Mouse (Mus musculus): ENCODE data around the gene Cyb561a3.
"Not testable (repeated sequence)": the region's sequence is repeated elsewhere in the genome, so short reads cannot be mapped to it uniquely, and the experiment has no call there.

Gene Cyb561a3

GRCm38 (mm10) chr19:10576690-10577561 is at the start of gene Cyb561a3, which contains the start of gene Tmem138:
Cyb561a3 (plus strand) TSS chr19:10577172.
Tmem138 (minus strand) TSS chr19:10577362.
- DNase-seq (ENCODE audit: low spot score) = peak; percentile 75

DNA sequence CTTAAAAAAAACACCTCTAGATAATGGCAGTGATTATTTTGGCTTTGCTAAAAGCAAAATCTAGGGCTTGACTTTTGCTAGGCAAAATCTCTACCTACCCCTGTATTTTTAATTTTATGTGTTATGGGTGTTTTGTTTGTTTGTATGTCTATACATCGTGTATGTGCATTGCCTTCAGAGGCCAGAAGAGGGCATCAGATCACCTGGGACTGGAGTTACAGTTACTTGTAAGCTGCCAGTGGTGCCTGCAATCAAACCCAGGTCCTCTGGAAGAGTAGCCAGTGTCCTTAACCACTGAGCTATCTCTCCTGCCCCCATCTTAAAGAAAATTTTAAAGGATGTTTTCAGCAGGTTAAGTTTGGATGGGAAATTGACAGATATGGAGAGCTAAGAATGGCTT is 46.9 kb upstream of the Cyb561a3 start:
- no peak for DNase-seq (ENCODE audit: low spot score)

- no peak for DNase-seq (ENCODE audit: low spot score)
Measured at GRCm38 (mm10) chr19:10539454-10539853, 37.5 kb upstream of the Cyb561a3 start.

- DNase-seq (ENCODE audit: low spot score) = peak; percentile 61
Measured at GRCm38 (mm10) chr19:10555624-10556510, 21.1 kb upstream of the Cyb561a3 start, which contains the start of gene Tmem216. Tmem216 (minus strand) TSS chr19:10556238.

- no peak for DNase-seq (ENCODE audit: low spot score)
Measured at GRCm38 (mm10) chr19:10557001-10557400, 20.0 kb upstream of the Cyb561a3 start.

DNA sequence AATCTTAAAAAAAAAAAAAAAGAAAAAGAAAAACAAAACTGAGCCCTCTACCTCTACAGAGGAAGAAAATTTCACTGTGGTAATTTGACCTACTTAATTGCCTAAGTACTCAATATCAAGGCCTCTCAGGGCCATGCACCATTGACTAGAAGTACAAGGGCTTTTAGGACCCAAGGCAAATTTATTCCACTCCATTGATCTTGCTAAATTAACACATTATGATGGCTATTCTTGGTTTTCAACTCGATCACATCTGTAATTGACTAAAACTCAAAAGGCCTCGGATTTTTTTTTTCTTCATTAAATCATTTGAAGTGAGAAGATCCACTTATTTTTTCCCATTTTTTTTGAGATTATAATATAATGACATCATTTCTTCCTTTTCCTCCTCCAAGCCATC is 19.5 kb upstream of the Cyb561a3 start:
- DNase-seq (ENCODE audit: low spot score) = no peak

DNA sequence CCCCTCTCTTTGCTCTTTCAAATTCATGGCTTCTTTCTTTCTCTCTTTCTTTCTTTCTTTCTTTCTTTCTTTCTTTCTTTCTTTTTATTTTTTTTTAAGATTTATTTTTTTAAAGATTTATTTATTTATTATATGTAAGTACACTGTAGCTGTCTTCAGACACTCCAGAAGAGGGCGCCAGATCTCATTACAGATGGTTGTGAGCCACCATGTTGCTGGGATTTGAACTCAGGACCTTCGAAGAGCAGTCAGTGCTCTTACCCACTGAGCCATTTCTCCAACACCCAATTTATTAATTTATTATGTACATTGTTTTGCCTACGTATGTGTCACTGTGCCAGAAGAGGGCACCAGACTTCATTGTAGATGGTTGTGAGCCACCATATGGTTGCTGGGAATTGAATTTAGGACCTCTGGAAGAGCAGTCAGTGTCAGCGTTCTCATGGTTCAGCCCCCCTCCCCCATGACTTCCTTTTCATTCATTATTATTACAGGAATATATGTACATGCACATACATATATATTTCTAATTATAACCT is 19.1 kb upstream of the Cyb561a3 start:
- DNase-seq (ENCODE audit: low spot score) = not testable (repeated sequence)

DNA sequence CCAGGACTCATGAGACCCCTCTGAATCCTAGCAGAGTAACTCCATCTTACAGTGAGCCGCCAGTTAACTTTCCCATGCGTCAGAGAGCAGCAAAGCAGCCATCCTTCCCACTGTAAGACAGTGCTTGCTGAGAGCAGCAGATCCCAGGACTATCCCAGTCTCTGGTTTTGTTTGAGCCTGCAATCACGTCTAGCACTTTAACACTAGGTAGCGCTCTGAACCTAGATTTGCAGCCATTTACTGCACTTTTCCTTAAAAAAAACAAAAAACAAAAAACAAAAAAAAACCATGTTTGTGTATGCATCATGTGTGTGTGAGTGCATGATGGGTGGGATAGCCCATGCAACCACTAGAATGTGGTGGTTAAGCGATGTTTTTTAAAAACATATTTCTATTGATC is 16.9 kb upstream of the Cyb561a3 start:
- no peak for DNase-seq (ENCODE audit: low spot score)

GRCm38 (mm10) chr19:10561558-10562314 is 15.2 kb upstream of the Cyb561a3 start:
- DNase-seq (ENCODE audit: low spot score) = no peak

DNA sequence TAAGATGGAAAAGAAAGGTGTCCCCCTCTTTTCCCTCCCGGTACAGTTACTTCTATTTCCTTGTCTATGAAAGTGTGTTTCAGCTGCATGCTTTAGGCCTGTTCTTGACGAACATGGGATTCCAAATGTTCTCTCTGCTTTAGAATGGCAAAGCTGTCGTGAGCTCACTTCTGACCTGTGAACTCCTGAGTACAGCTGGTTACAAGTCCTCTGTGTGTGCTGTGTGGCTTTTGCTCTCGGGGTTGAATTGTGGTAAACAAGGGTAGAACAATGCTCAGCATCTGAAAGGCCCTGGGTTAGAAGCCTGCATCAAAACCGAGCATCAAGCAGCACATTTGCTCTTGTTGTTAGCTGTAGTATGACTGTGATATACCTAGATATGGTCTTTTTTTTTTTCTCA is 14.6 kb upstream of the Cyb561a3 start:
- no peak for DNase-seq (ENCODE audit: low spot score)

- DNase-seq (ENCODE audit: low spot score) = no peak
Measured at GRCm38 (mm10) chr19:10564278-10564677, 12.7 kb upstream of the Cyb561a3 start.

- DNase-seq (ENCODE audit: low spot score) = no peak
Measured at GRCm38 (mm10) chr19:10565217-10565616, 11.8 kb upstream of the Cyb561a3 start.

GRCm38 (mm10) chr19:10569627-10570026 is 7.3 kb upstream of the Cyb561a3 start:
- DNase-seq (ENCODE audit: low spot score) = no peak

DNA sequence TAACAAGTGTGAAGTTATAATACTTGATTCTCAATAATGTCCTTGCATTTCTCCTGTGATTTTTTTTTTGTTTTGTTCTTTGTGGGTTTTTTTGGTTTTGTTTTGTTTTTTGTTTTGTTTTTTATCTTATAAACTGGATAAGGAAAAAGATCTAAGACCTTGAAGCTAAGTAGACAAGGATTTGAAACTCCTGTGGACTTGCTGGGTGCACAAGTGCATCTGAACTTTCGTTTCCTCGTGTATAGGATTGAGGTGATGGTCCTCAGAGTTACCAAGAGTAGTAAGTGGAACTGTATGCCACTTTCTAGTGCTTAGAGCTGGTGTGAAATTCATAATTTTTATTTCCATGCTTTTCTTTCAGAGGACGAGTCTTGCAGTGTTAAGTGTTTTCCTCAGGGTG is 3.1 kb downstream of the Cyb561a3 start:
- DNase-seq (ENCODE audit: low spot score) = no peak

GRCm38 (mm10) chr19:10580761-10581160 is 3.8 kb downstream of the Cyb561a3 start:
- no peak for DNase-seq (ENCODE audit: low spot score)

DNA sequence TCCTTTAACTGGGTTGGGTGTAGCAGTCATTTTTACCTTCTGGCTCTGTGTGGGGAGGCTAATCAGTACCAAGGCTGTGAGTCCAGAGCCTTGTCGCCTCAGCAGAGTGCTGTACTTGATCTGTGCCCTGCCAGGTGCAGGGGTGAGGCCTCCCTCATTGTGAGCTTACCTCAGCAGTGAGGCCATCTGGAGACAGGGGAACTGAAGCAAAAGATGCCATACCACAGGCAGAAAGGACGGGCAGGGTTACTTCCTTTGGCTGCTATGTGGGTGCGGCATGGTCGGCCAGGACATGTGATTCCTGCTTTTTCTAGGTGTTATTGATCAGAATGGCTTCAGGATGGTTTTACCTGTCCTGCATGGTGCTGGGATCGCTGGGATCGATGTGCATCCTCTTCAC is 5.0 kb downstream of the Cyb561a3 start:
- no peak for DNase-seq (ENCODE audit: low spot score)

- no peak for DNase-seq (ENCODE audit: low spot score)
Measured at GRCm38 (mm10) chr19:10583550-10584146, 6.7 kb downstream of the Cyb561a3 start.

DNA sequence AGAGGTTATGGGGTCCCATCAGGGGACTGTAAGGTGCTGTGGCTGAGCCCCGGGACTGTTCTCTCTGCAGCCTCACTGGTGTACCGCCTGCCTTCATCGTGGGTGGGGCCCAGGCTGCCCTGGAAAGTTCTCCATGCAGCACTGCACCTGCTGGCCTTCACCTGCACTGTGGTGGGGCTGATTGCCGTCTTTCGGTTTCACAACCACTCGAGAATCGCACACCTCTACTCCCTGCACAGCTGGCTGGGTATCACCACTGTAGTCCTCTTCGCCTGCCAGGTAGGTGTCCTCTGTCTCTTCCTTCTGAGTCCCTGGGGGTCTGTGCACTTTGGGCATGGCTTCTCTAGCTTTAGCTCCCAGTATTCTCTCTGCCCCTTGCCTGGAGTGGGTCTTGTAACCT is 8.1 kb downstream of the Cyb561a3 start:
- no peak for DNase-seq (ENCODE audit: low spot score)

- DNase-seq (ENCODE audit: low spot score) = no peak
Measured at GRCm38 (mm10) chr19:10587231-10587630, 10.3 kb downstream of the Cyb561a3 start.

- DNase-seq (ENCODE audit: low spot score) = no peak
Measured at GRCm38 (mm10) chr19:10589127-10589857, 12.3 kb downstream of the Cyb561a3 start.

DNA sequence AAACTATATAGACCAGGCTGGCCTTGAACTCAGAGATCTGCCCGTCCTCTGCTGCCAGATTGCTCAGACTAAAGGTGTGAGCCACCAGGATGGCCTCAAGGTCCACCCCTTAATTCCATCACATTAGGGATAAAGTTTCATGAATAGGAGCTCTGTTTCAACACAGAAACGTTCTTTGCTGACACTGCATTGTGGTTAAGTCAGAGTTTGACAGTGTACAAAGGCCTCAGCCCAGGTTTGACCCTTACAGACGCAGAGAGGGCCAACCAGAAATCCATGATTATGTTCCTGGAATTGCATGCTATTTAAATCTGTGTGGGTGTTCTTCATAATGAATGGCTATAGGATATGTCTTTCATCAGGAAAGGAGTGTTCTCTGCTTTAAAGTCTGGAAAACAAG is 13.3 kb downstream of the Cyb561a3 start:
- DNase-seq (ENCODE audit: low spot score) = no peak

Measured in ovary, postnatal 10 days (tissue).